23 mouse cellular contexts compared by ENCODE assay signal in genomic region chr11:76039271-76040053, GRCm38 (mm10). TPM values are rescaled to one million over a fixed set of nuclear protein-coding genes. Genes with fewer than 3 reads are reported as not detected.
DNase-seq lines count a peak whose midpoint lies in the region; ATAC-seq lines count a peak whose summit lies in the region.
"Had no signal": no experiment of that assay in that cellular context is flagged by ENCODE, and none has a peak within 500 bp of the region (broad histone marks: within the 10 kb centered on the region; RNA-seq: fewer than 3 reads in every experiment).

No protein-coding gene starts in this region.

- no peak overlapping the region for H3K27ac ChIP-seq in forebrain, embryonic 10.5 days
- H3K27ac ChIP-seq: embryonic facial prominence, embryonic 10.5 days; heart, embryonic 10.5 days; hindbrain, embryonic 15.5 days; left cerebral cortex, adult 2 months; limb, embryonic 10.5 days; liver, embryonic 15.5 days; lung, embryonic 15.5 days; midbrain, embryonic 12.5 days had no signal

- no peak for DNase-seq in cerebellum, postnatal 4 days (ENCODE audit: low spot score in 2 of 2)
- DNase-seq in lung, postnatal 36 days: peak; percentile 36
- DNase-seq in lung, postnatal 25 days (ENCODE audit: low spot score): no peak
- DNase-seq in cerebellum, adult 8-10 months: peak; percentile 71
- DNase-seq in cerebellum, postnatal 36 days: peak; percentile 68 to 73
- no peak for DNase-seq in forebrain, embryonic 10.5 days (ENCODE audit: extremely low spot score, low spot score)
- DNase-seq: adrenal gland, postnatal 10 days; liver; right cerebral cortex, postnatal 14 days had no signal

- 88% methylated on average over 3 of the region's 3 CpGs for WGBS in forebrain, embryonic 10.5 days

- peak; percentile 77; the same call in 1 of the 2 replicates for ATAC-seq in cerebellum, adult (ENCODE audit: insufficient number of reproducible peaks, low FRiP score, low TSS enrichment)
- ATAC-seq in inflammation-experienced regulatory T-cells, adult 6 months: no peak
- ATAC-seq: forebrain, embryonic 16.5 days; intestine, embryonic 16.5 days had no signal

- H3K27me3 ChIP-seq in forebrain, embryonic 10.5 days (ENCODE audit: poor library complexity, severe bottlenecking): no peaks in the 10 kb centered on the region
- H3K27me3 ChIP-seq: hindbrain, embryonic 15.5 days; liver, embryonic 15.5 days; lung, embryonic 15.5 days; midbrain, embryonic 12.5 days had no signal

- peaks cover 27% of the 10 kb centered on the region for H3K4me1 ChIP-seq in forebrain, embryonic 10.5 days
- H3K4me1 ChIP-seq: liver, embryonic 15.5 days had no signal

- no peaks in the 10 kb centered on the region for H3K9me3 ChIP-seq in forebrain, embryonic 10.5 days
- H3K9me3 ChIP-seq: embryonic facial prominence, embryonic 10.5 days; heart, embryonic 10.5 days; hindbrain, embryonic 15.5 days; limb, embryonic 10.5 days; liver, embryonic 15.5 days; lung, embryonic 15.5 days; midbrain, embryonic 12.5 days had no signal

- no peak overlapping the region for H3K4me3 ChIP-seq in forebrain, embryonic 10.5 days
- H3K4me3 ChIP-seq: embryonic facial prominence, embryonic 10.5 days; heart, embryonic 10.5 days; hindbrain, embryonic 15.5 days; left cerebral cortex, adult 2 months; limb, embryonic 10.5 days; liver, embryonic 15.5 days; lung, embryonic 15.5 days; midbrain, embryonic 12.5 days had no signal

- no peaks in the 10 kb centered on the region for H3K36me3 ChIP-seq in forebrain, embryonic 10.5 days (replicated peaks)
- H3K36me3 ChIP-seq: embryonic facial prominence, embryonic 10.5 days; heart, embryonic 10.5 days; hindbrain, embryonic 15.5 days; limb, embryonic 10.5 days; liver, embryonic 15.5 days; lung, embryonic 15.5 days; midbrain, embryonic 12.5 days had no signal

RNA-seq across cellular contexts. Expression of gene Rflnb, which starts 11.9 kb away (rescaled TPM):
- 10 to 100 TPM in 2 of 3 experiments, 1 to 10 TPM in 1; 7.9 to 25.3 (median 24.8) TPM for polyA plus RNA-seq in inflammation-experienced regulatory T-cells, adult 6 months (2017; shearing (Covaris generic))
- 15.4 and 16.8 TPM in 2 replicates for polyA plus RNA-seq in forebrain, embryonic 10.5 days (2016; fragmentation: Nextera tagmentation; extraction: Ambion mirVana)

RNA-seq across cellular contexts. Expression of gene 1700016K19Rik, which starts 39.8 kb away (rescaled TPM):
- under 1 TPM in 1 of 3 experiments, not detected in 2; 0.62 TPM for polyA plus RNA-seq in inflammation-experienced regulatory T-cells, adult 6 months (2017; shearing (Covaris generic))
- polyA plus RNA-seq in forebrain, embryonic 10.5 days (2016; fragmentation: Nextera tagmentation; extraction: Ambion mirVana): 0.23 and 0.62 TPM in 2 replicates
- polyA plus RNA-seq: heart, embryonic 10.5 days; heart, postnatal 0 days; liver, embryonic 15.5 days; neural tube, embryonic 11.5 days had no signal

Comparison
In these comparisons a context has a peak if more than half of its experiments do, and no peak if none do; other contexts are left out.
1. DNase-seq: peak in lung, postnatal 36 days (single experiment), cerebellum, adult 8-10 months (single experiment) and cerebellum, postnatal 36 days (2 of 2); none in cerebellum, postnatal 4 days (0 of 2), lung, postnatal 25 days (single experiment) and forebrain, embryonic 10.5 days (single experiment).